In the genomic region with DNA sequence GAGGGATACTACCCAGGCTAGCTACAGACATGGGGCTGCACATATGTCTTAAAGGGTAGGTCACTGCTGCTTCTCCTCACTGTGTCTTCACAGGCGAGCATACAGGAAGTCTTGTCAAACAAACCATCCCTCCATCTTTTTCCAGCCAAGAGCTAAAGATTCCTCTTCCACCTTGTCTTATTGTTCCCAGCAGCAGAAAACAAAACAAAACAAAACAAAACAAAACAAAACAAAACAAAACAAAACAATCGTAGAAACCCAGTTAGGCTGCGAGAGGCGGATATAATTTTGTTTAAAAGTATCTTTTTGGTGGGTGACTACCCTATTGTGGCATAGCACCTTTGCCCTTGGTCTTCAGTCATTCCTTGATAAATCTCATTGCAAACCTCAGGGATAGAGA, we compare ENCODE assay signal across 21 mouse cellular contexts. TPM values are rescaled to one million over a fixed set of nuclear protein-coding genes. Genes with fewer than 3 reads are reported as not detected.
A peak's percentile ranks its signal among the peaks of the same experiment; 100 is the strongest.
DNase-seq lines count a peak whose midpoint lies in the region; ATAC-seq and TF ChIP-seq lines count a peak whose summit lies in the region.
"Had no signal": no experiment of that assay in that cellular context is flagged by ENCODE, and none has a peak within 500 bp of the region (broad histone marks: within the 10 kb centered on the region; RNA-seq: fewer than 3 reads in every experiment).

No protein-coding gene starts in this region.

- H3K4me3 ChIP-seq in embryonic facial prominence, embryonic 13.5 days: no peak overlapping the region
- H3K4me3 ChIP-seq in embryonic facial prominence, embryonic 10.5 days: no peak overlapping the region
- H3K4me3 ChIP-seq in midbrain, embryonic 11.5 days (ENCODE audit: low read depth, low read length): no peak overlapping the region
- H3K4me3 ChIP-seq in midbrain, postnatal 0 days (ENCODE audit: low read depth, low read length): no peak overlapping the region
- no peak overlapping the region for H3K4me3 ChIP-seq in limb, embryonic 14.5 days (replicated peaks; ENCODE audit: low read length)
- H3K4me3 ChIP-seq: embryonic facial prominence, embryonic 15.5 days; erythroblast, embryonic 14.5 days; forebrain, embryonic 10.5 days; forebrain, embryonic 12.5 days had no signal

- H3K36me3 ChIP-seq in embryonic facial prominence, embryonic 13.5 days: peaks cover 28% of the 10 kb centered on the region
- peaks cover 54% of the 10 kb centered on the region for H3K36me3 ChIP-seq in embryonic facial prominence, embryonic 10.5 days (replicated peaks)
- H3K36me3 ChIP-seq in midbrain, embryonic 11.5 days (ENCODE audit: control insufficient read depth, insufficient read depth, low read length): peaks cover 4% of the 10 kb centered on the region; the same call in 1 of the 2 replicates
- H3K36me3 ChIP-seq in midbrain, postnatal 0 days (ENCODE audit: insufficient read depth, low read length): peaks cover 25% of the 10 kb centered on the region
- peaks cover 28% of the 10 kb centered on the region for H3K36me3 ChIP-seq in limb, embryonic 14.5 days (ENCODE audit: control insufficient read depth, insufficient read depth, low read length)

- no peaks in the 10 kb centered on the region for H3K9me3 ChIP-seq in embryonic facial prominence, embryonic 13.5 days
- H3K9me3 ChIP-seq in embryonic facial prominence, embryonic 10.5 days: no peaks in the 10 kb centered on the region
- H3K9me3 ChIP-seq in midbrain, embryonic 11.5 days (ENCODE audit: control insufficient read depth, low read length): no peaks in the 10 kb centered on the region
- H3K9me3 ChIP-seq in midbrain, postnatal 0 days (ENCODE audit: low read length): no peaks in the 10 kb centered on the region
- no peaks in the 10 kb centered on the region for H3K9me3 ChIP-seq in limb, embryonic 14.5 days (ENCODE audit: control insufficient read depth, low read length)
- H3K9me3 ChIP-seq: embryonic facial prominence, embryonic 15.5 days; forebrain, embryonic 10.5 days; forebrain, embryonic 12.5 days had no signal

- 90% methylated on average over 4 of the region's 4 CpGs for WGBS in embryonic facial prominence, embryonic 13.5 days
- 90% methylated on average over 4 of the region's 4 CpGs for WGBS in embryonic facial prominence, embryonic 10.5 days
- 92% methylated on average over 4 of the region's 4 CpGs for WGBS in midbrain, embryonic 11.5 days
- 95% methylated on average over 4 of the region's 4 CpGs for WGBS in midbrain, postnatal 0 days
- WGBS in limb, embryonic 14.5 days: 96% methylated on average over 4 of the region's 4 CpGs

- peak overlapping the region; percentile 91; the same call in 1 of the 2 replicates for H3K27ac ChIP-seq in embryonic facial prominence, embryonic 13.5 days
- H3K27ac ChIP-seq in embryonic facial prominence, embryonic 10.5 days (replicated peaks): no peak overlapping the region
- H3K27ac ChIP-seq in midbrain, embryonic 11.5 days (ENCODE audit: low read depth, low read length): no peak overlapping the region
- H3K27ac ChIP-seq in midbrain, postnatal 0 days (ENCODE audit: low read depth, low read length): no peak overlapping the region
- H3K27ac ChIP-seq in limb, embryonic 14.5 days (replicated peaks; ENCODE audit: low read depth, low read length): 0 out of 2 replicates have a peak overlapping the region, but pooled peaks have one; percentile 83
- H3K27ac ChIP-seq: forebrain, embryonic 12.5 days had no signal

- DNase-seq in embryonic facial prominence, embryonic 10.5 days (ENCODE audit: low spot score): no peak
- peak; percentile 77 for DNase-seq in midbrain, embryonic 11.5 days (ENCODE audit: low spot score, missing footprints)
- no peak for DNase-seq in midbrain, postnatal 0 days (ENCODE audit: low spot score)
- DNase-seq in limb, embryonic 14.5 days (ENCODE audit: low spot score): no peak
- DNase-seq in cerebellum, adult 11-12 months: no peak
- DNase-seq in cerebellum, adult 18-20 months: no peak
- DNase-seq: adrenal gland, adult 8-10 months; adrenal gland, postnatal 14 days; adrenal gland, postnatal 36 days; cerebellum, adult 2 months; cerebellum, adult 9-10 months; cerebellum, postnatal 10 days; cerebellum, postnatal 25 days had no signal

- H3K27me3 ChIP-seq in embryonic facial prominence, embryonic 13.5 days: no peaks in the 10 kb centered on the region
- H3K27me3 ChIP-seq in embryonic facial prominence, embryonic 10.5 days (replicated peaks; ENCODE audit: low read depth, poor library complexity, severe bottlenecking): no peaks in the 10 kb centered on the region
- H3K27me3 ChIP-seq in midbrain, embryonic 11.5 days (ENCODE audit: control insufficient read depth, insufficient read depth, low read length): no peaks in the 10 kb centered on the region
- no peaks in the 10 kb centered on the region for H3K27me3 ChIP-seq in midbrain, postnatal 0 days (ENCODE audit: insufficient read depth, low read length)
- no peaks in the 10 kb centered on the region for H3K27me3 ChIP-seq in limb, embryonic 14.5 days (ENCODE audit: control insufficient read depth, insufficient read depth, low read length)
- H3K27me3 ChIP-seq: embryonic facial prominence, embryonic 15.5 days; forebrain, embryonic 12.5 days had no signal

- TF ChIP-seq CTCF in midbrain, postnatal 0 days (IDR thresholded peaks at IDR 0.05): no peak

- no peak for ATAC-seq in embryonic facial prominence, embryonic 13.5 days (ENCODE audit: insufficient number of reproducible peaks, insufficient read depth, low FRiP score, low TSS enrichment, low read depth)
- ATAC-seq in midbrain, embryonic 11.5 days (ENCODE audit: low FRiP score): no peak
- no peak for ATAC-seq in midbrain, postnatal 0 days (ENCODE audit: low FRiP score)
- no peak for ATAC-seq in limb, embryonic 14.5 days (ENCODE audit: low FRiP score, low read depth)
- ATAC-seq: activated CD4-positive, CD25-positive, alpha-beta regulatory T cell, adult 4 months; forebrain, embryonic 14.5 days; forebrain, embryonic 16.5 days had no signal

- no peak for TF ChIP-seq POLR2A in limb, embryonic 14.5 days (IDR thresholded peaks at IDR 0.05; ENCODE audit: borderline replicate concordance, extremely low read depth, insufficient read depth, insufficient read length)

- peaks cover 31% of the 10 kb centered on the region for H3K4me1 ChIP-seq in embryonic facial prominence, embryonic 13.5 days
- peaks cover 28% of the 10 kb centered on the region for H3K4me1 ChIP-seq in embryonic facial prominence, embryonic 10.5 days
- H3K4me1 ChIP-seq in midbrain, embryonic 11.5 days (ENCODE audit: control insufficient read depth, insufficient read depth, low read length): peaks cover 5% of the 10 kb centered on the region; the same call in 1 of the 2 replicates
- peaks cover 9% of the 10 kb centered on the region; the same call in 1 of the 2 replicates for H3K4me1 ChIP-seq in midbrain, postnatal 0 days (ENCODE audit: insufficient read depth, low read length)
- H3K4me1 ChIP-seq in limb, embryonic 14.5 days (ENCODE audit: control insufficient read depth, insufficient read depth, low read length): peaks cover 14% of the 10 kb centered on the region

- H3K9ac ChIP-seq in embryonic facial prominence, embryonic 13.5 days: no peak overlapping the region
- H3K9ac ChIP-seq in midbrain, embryonic 11.5 days (ENCODE audit: low read length): no peak overlapping the region
- H3K9ac ChIP-seq in midbrain, postnatal 0 days (replicated peaks; ENCODE audit: low read length, poor library complexity, severe bottlenecking): no peak overlapping the region
- H3K9ac ChIP-seq in limb, embryonic 14.5 days (ENCODE audit: low read depth, low read length, severe bottlenecking): no peak overlapping the region
- H3K9ac ChIP-seq: embryonic facial prominence, embryonic 15.5 days; forebrain, embryonic 12.5 days had no signal

- no peak overlapping the region for H3K4me2 ChIP-seq in embryonic facial prominence, embryonic 13.5 days
- no peak overlapping the region for H3K4me2 ChIP-seq in midbrain, embryonic 11.5 days
- no peak overlapping the region for H3K4me2 ChIP-seq in midbrain, postnatal 0 days (ENCODE audit: low read depth, low read length, poor library complexity, severe bottlenecking)
- H3K4me2 ChIP-seq in limb, embryonic 14.5 days (replicated peaks; ENCODE audit: low read depth, low read length, severe bottlenecking): no peak overlapping the region
- H3K4me2 ChIP-seq: embryonic facial prominence, embryonic 15.5 days; forebrain, embryonic 12.5 days had no signal

RNA-seq across cellular contexts. Expression of gene Slc35e3, which starts 3.5 kb away (rescaled TPM):
- polyA plus RNA-seq in embryonic facial prominence, embryonic 13.5 days (2015; fragmentation: Nextera tagmentation; extraction: Ambion mirVana): 34.0 and 37.0 TPM in 2 replicates
- 20.2 and 24.7 TPM in 2 replicates for polyA plus RNA-seq in embryonic facial prominence, embryonic 10.5 days (2016; fragmentation: Nextera tagmentation; extraction: Ambion mirVana)
- 21.4 TPM in 2 replicates for polyA plus RNA-seq in midbrain, embryonic 11.5 days (2014; fragmentation: Nextera tagmentation; extraction: Ambion mirVana)
- total RNA-seq in midbrain, postnatal 0 days (2014; rRNA removed): 29.7 and 31.0 TPM in 2 replicates
- 23.7 and 24.4 TPM in 2 replicates for polyA plus RNA-seq in midbrain, postnatal 0 days (2015; fragmentation: Nextera tagmentation; extraction: Ambion mirVana)
- 36.2 and 43.8 TPM in 2 replicates for polyA plus RNA-seq in limb, embryonic 14.5 days (2012; rRNA removed)
- polyA plus RNA-seq in limb, embryonic 14.5 days (2014; fragmentation: Nextera tagmentation; extraction: Ambion mirVana): 21.7 and 26.7 TPM in 2 replicates
- polyA plus RNA-seq: erythroblast, embryonic 14.5 days had no signal

RNA-seq across cellular contexts. Expression of gene Mdm2, which starts 32.1 kb away (rescaled TPM):
- polyA plus RNA-seq in embryonic facial prominence, embryonic 13.5 days (2015; fragmentation: Nextera tagmentation; extraction: Ambion mirVana): 49.3 and 50.2 TPM in 2 replicates
- 58.9 and 64.4 TPM in 2 replicates for polyA plus RNA-seq in embryonic facial prominence, embryonic 10.5 days (2016; fragmentation: Nextera tagmentation; extraction: Ambion mirVana)
- 67.5 and 74.3 TPM in 2 replicates for polyA plus RNA-seq in midbrain, embryonic 11.5 days (2014; fragmentation: Nextera tagmentation; extraction: Ambion mirVana)
- 65.1 and 69.9 TPM in 2 replicates for total RNA-seq in midbrain, postnatal 0 days (2014; rRNA removed)
- 23.2 and 28.7 TPM in 2 replicates for polyA plus RNA-seq in midbrain, postnatal 0 days (2015; fragmentation: Nextera tagmentation; extraction: Ambion mirVana)
- 56.9 and 59.9 TPM in 2 replicates for polyA plus RNA-seq in limb, embryonic 14.5 days (2012; rRNA removed)
- polyA plus RNA-seq in limb, embryonic 14.5 days (2014; fragmentation: Nextera tagmentation; extraction: Ambion mirVana): 32.9 and 39.2 TPM in 2 replicates

RNA-seq across cellular contexts. Expression of gene Nup107, which starts 49.9 kb away (rescaled TPM):
- polyA plus RNA-seq in embryonic facial prominence, embryonic 13.5 days (2015; fragmentation: Nextera tagmentation; extraction: Ambion mirVana): 60.6 and 77.4 TPM in 2 replicates
- polyA plus RNA-seq in embryonic facial prominence, embryonic 10.5 days (2016; fragmentation: Nextera tagmentation; extraction: Ambion mirVana): 106 and 107 TPM in 2 replicates
- polyA plus RNA-seq in midbrain, embryonic 11.5 days (2014; fragmentation: Nextera tagmentation; extraction: Ambion mirVana): 95.1 and 99.0 TPM in 2 replicates
- 14.0 and 26.9 TPM in 2 replicates for total RNA-seq in midbrain, postnatal 0 days (2014; rRNA removed)
- polyA plus RNA-seq in midbrain, postnatal 0 days (2015; fragmentation: Nextera tagmentation; extraction: Ambion mirVana): 16.7 and 17.5 TPM in 2 replicates
- 41.8 and 53.4 TPM in 2 replicates for polyA plus RNA-seq in limb, embryonic 14.5 days (2012; rRNA removed)
- 61.2 and 64.6 TPM in 2 replicates for polyA plus RNA-seq in limb, embryonic 14.5 days (2014; fragmentation: Nextera tagmentation; extraction: Ambion mirVana)

Comparison
In these comparisons a context has a peak if more than half of its experiments do, and no peak if none do; other contexts are left out.
1. H3K27ac ChIP-seq: peak in embryonic facial prominence, embryonic 13.5 days (single experiment) and limb, embryonic 14.5 days (single experiment); none in embryonic facial prominence, embryonic 10.5 days (single experiment), midbrain, embryonic 11.5 days (single experiment) and midbrain, postnatal 0 days (single experiment).